Mouse (Mus musculus) liver, embryonic 11.5 days (tissue): ENCODE measurements at regions not wholly inside any gene's neighbourhood (a gene's known extent, or its start where the extent isn't known, plus 50 kb on each side); places are given as distances from the start of the nearest gene placed in this dataset.
"Not testable (repeated sequence)": the region's sequence is repeated elsewhere in the genome, so short reads cannot be mapped to it uniquely, and the experiment has no call there.

ENCODE experiments used
- ATAC-seq: fragments of 200-750 bp; cut with Nextera tagmentation; replicated peaks from 2 replicates; pipeline ENCODE4 v1.8.0; 2017; ENCODE audit warnings: moderate number of reproducible peaks, mild to moderate bottlenecking, moderate TSS enrichment, moderate library complexity; ENCODE audit not compliant: low FRiP score
- DNase-seq: peaks from one replicate; pipeline ENCODE4 v3.0.0-alpha.2; 2017; ENCODE audit warnings: low spot score
- H3K27ac ChIP-seq: fragments of 300-500 bp; sonication (generic); 2 replicates; pipeline ENCODE4 v1.5.1; 2014; ENCODE audit warnings: mild to moderate bottlenecking, low read depth, low read length, control low read depth
- H3K27me3 ChIP-seq: fragments of 300-500 bp; sonication (generic); replicated peaks from 2 replicates; pipeline ENCODE4 v1.6.1; 2014; ENCODE audit warnings: low read length, mixed read lengths; ENCODE audit not compliant: control insufficient read depth, insufficient read depth
- H3K36me3 ChIP-seq: fragments of 300-500 bp; sonication (generic); 2 replicates; pipeline ENCODE4 v1.6.1; 2014; ENCODE audit warnings: mild to moderate bottlenecking, low read length, moderate library complexity, mixed read lengths; ENCODE audit not compliant: control insufficient read depth, insufficient read depth
- H3K4me1 ChIP-seq: fragments of 300-500 bp; sonication (generic); replicated peaks from 2 replicates; pipeline ENCODE4 v1.6.1; 2014; ENCODE audit warnings: low read length, mixed read lengths; ENCODE audit not compliant: control insufficient read depth, insufficient read depth
- H3K4me2 ChIP-seq: fragments of 300-500 bp; sonication (generic); 2 replicates; pipeline ENCODE4 v1.6.1; 2014; ENCODE audit warnings: mild to moderate bottlenecking, control low read depth, moderate library complexity
- H3K4me3 ChIP-seq: fragments of 300-500 bp; sonication (generic); 2 replicates; pipeline ENCODE4 v1.5.1; 2014; ENCODE audit warnings: low read depth, low read length, control low read depth
- H3K9ac ChIP-seq: fragments of 300-500 bp; sonication (generic); 2 replicates; pipeline ENCODE4 v1.6.1; 2014; ENCODE audit warnings: low read depth, low read length, control low read depth
- H3K9me3 ChIP-seq: fragments of 300-500 bp; sonication (generic); 2 replicates; pipeline ENCODE4 v1.6.1; 2016; ENCODE audit warnings: low read length, inconsistent platforms, mixed read lengths; ENCODE audit not compliant: control insufficient read depth
- WGBS: fragments of 180-500 bp; shearing (Covaris S2); extraction: QIAGEN DNeasy Blood & Tissue Kit; methylation state at CpG from one replicate; pipeline ENCODE4 v1.1.7; 2014; 5-methylcytosine and 5-hydroxymethylcytosine counted together

GRCm38 (mm10) chr6:63044984-63045383 is 210.7 kb upstream of the Grid2 start:
- Histone ChIP-seq H3K4me3 (no peak overlapping the region), H3K36me3 (no peaks in the 10 kb centered on the region), H3K27me3 (no peaks in the 10 kb centered on the region), H3K9ac (no peak overlapping the region), H3K27ac (no peak overlapping the region), H3K9me3 (no peaks in the 10 kb centered on the region), H3K4me1 (no peaks in the 10 kb centered on the region), H3K4me2 (no peak overlapping the region)
- 57% methylated on average over 2 of the region's 2 CpGs for WGBS
- peak; percentile 53 for ATAC-seq
- no peak for DNase-seq

GRCm38 (mm10) chr6:63064576-63064975 is 191.1 kb upstream of the Grid2 start:
- not testable (repeated sequence) for H3K4me2 ChIP-seq, H3K36me3 ChIP-seq, H3K4me3 ChIP-seq, H3K27me3 ChIP-seq, H3K27ac ChIP-seq, H3K9ac ChIP-seq, DNase-seq, ATAC-seq, H3K9me3 ChIP-seq, H3K4me1 ChIP-seq
- 65% methylated on average over 5 of the region's 5 CpGs for WGBS

GRCm38 (mm10) chr6:63088225-63088624 is 167.5 kb upstream of the Grid2 start:
- Histone ChIP-seq H3K27me3 (no peaks in the 10 kb centered on the region), H3K4me3 (no peak overlapping the region), H3K9me3 (no peaks in the 10 kb centered on the region), H3K4me2 (no peak overlapping the region), H3K27ac (no peak overlapping the region), H3K36me3 (no peaks in the 10 kb centered on the region), H3K4me1 (no peaks in the 10 kb centered on the region), H3K9ac (no peak overlapping the region)
- ATAC-seq: no peak
- no peak for DNase-seq

GRCm38 (mm10) chr6:63128834-63129233 is 126.8 kb upstream of the Grid2 start:
- H3K9ac ChIP-seq, H3K4me2 ChIP-seq, H3K4me1 ChIP-seq, H3K9me3 ChIP-seq, H3K36me3 ChIP-seq, H3K4me3 ChIP-seq, H3K27ac ChIP-seq, H3K27me3 ChIP-seq, DNase-seq, ATAC-seq: not testable (repeated sequence)

- no peak overlapping the region for H3K9ac ChIP-seq
- no peak overlapping the region for H3K4me2 ChIP-seq
- no peak overlapping the region for H3K4me3 ChIP-seq
- no peaks in the 10 kb centered on the region for H3K27me3 ChIP-seq
- H3K9me3 ChIP-seq: no peaks in the 10 kb centered on the region
- ATAC-seq: 0 out of 2 replicates have a peak, but pooled peaks have one; percentile 26
- H3K4me1 ChIP-seq: no peaks in the 10 kb centered on the region
- 70% methylated on average over 2 of the region's 2 CpGs for WGBS
- DNase-seq: no peak
- H3K27ac ChIP-seq: no peak overlapping the region
- no peaks in the 10 kb centered on the region for H3K36me3 ChIP-seq
These were observed 106.4 kb upstream of the Grid2 start for GRCm38 (mm10) chr6:63149300-63149699.

GRCm38 (mm10) chr6:63180210-63180609 is 75.5 kb upstream of the Grid2 start:
- no peak overlapping the region for H3K4me3 ChIP-seq
- H3K4me2 ChIP-seq: no peak overlapping the region
- no peaks in the 10 kb centered on the region for H3K27me3 ChIP-seq
- no peaks in the 10 kb centered on the region for H3K4me1 ChIP-seq
- no peak for DNase-seq
- H3K9ac ChIP-seq: no peak overlapping the region
- ATAC-seq: no peak
- H3K36me3 ChIP-seq: no peaks in the 10 kb centered on the region
- WGBS: 79% methylated on average over 2 of the region's 2 CpGs
- no peaks in the 10 kb centered on the region for H3K9me3 ChIP-seq
- no peak overlapping the region for H3K27ac ChIP-seq
